Mouse (Mus musculus): ENCODE data around the gene Txlnb. TPM values are rescaled to one million over a fixed set of nuclear protein-coding genes. Genes with fewer than 3 reads are reported as not detected.

Txlnb gene
- 1.8 and 2.0 TPM in 2 replicates for total RNA-seq (2012; rRNA removed)

- H3K36me3 ChIP-seq (ENCODE audit: control insufficient read depth, insufficient read depth, low read length, poor library complexity, severe bottlenecking) = no peaks in the 10 kb centered on the region
- TF ChIP-seq MAFK (IDR thresholded peaks at IDR 0.05; ENCODE audit: insufficient read depth, low read depth, low read length) (peak; percentile 65), ZC3H11A (IDR thresholded peaks at IDR 0.05; ENCODE audit: borderline replicate concordance, low read depth, low read length) (no peak), HCFC1 (IDR thresholded peaks at IDR 0.05; ENCODE audit: borderline replicate concordance, insufficient read depth, low read length) (no peak), ZNF384 (IDR thresholded peaks at IDR 0.05; ENCODE audit: low read depth, low read length) (no peak), CHD2 (IDR thresholded peaks at IDR 0.05; ENCODE audit: low read depth, low read length) (no peak; the same call in 1 of the 2 replicates)
- H3K9me3 ChIP-seq (ENCODE audit: control insufficient read depth, insufficient read depth, low read depth, low read length) = no peaks in the 10 kb centered on the region
- in situ Hi-C loops (cut with MboI; ENCODE audit: low sequenced_read_pairs in 2 of 2, unreplicated experiment in 2 of 2) = no loop called here
- H3K9ac ChIP-seq (ENCODE audit: insufficient read depth, low read depth, low read length, poor library complexity, severe bottlenecking) = no peak within 1 kb of the TSS
- peak within 1 kb of the TSS in 1 of 2 experiments; percentile 40; a peak in 1 of 4 replicates for H3K4me3 ChIP-seq (ENCODE audit: insufficient read depth in 1 of 2, low read depth in 1 of 2, low read length in 2 of 2, poor library complexity in 1 of 2, severe bottlenecking in 1 of 2)
- DNase-seq (ENCODE audit: low read depth, low spot score) = peak; percentile 45
- peaks cover 4 to 5% of the 10 kb centered on the region in 2 experiments; a peak in 2 of 4 replicates for H3K4me1 ChIP-seq (ENCODE audit: control insufficient read depth in 2 of 2, insufficient read depth in 2 of 2, low read length in 2 of 2, poor library complexity in 1 of 2)
- H3K27ac ChIP-seq (ENCODE audit: insufficient read depth, low read depth, low read length, poor library complexity, severe bottlenecking) = peak within 1 kb of the TSS; percentile 48; the same call in 1 of the 2 replicates
Observed at GRCm38 (mm10) chr10:17795767-17796631, at the start of gene Txlnb. Txlnb (plus strand) TSS chr10:17796226.

- DNase-seq (ENCODE audit: low read depth, low spot score) = no peak
- TF ChIP-seq CHD2 (IDR thresholded peaks at IDR 0.05; ENCODE audit: low read depth, low read length) (no peak), HCFC1 (IDR thresholded peaks at IDR 0.05; ENCODE audit: borderline replicate concordance, insufficient read depth, low read length) (no peak), ZNF384 (IDR thresholded peaks at IDR 0.05; ENCODE audit: low read depth, low read length) (no peak), ZC3H11A (IDR thresholded peaks at IDR 0.05; ENCODE audit: borderline replicate concordance, low read depth, low read length) (no peak), MAFK (IDR thresholded peaks at IDR 0.05; ENCODE audit: insufficient read depth, low read depth, low read length) (no peak)
- Histone ChIP-seq H3K9me3 (ENCODE audit: control insufficient read depth, insufficient read depth, low read depth, low read length) (no peaks in the 10 kb centered on the region), H3K27ac (ENCODE audit: insufficient read depth, low read depth, low read length, poor library complexity, severe bottlenecking) (no peak overlapping the region), H3K9ac (ENCODE audit: insufficient read depth, low read depth, low read length, poor library complexity, severe bottlenecking) (no peak overlapping the region), H3K4me3 (ENCODE audit: insufficient read depth in 1 of 2, low read depth in 1 of 2, low read length in 2 of 2, poor library complexity in 1 of 2, severe bottlenecking in 1 of 2) (no peak overlapping the region), H3K4me1 (ENCODE audit: control insufficient read depth in 2 of 2, insufficient read depth in 2 of 2, low read length in 2 of 2, poor library complexity in 1 of 2) (no peaks in the 10 kb centered on the region), H3K36me3 (ENCODE audit: control insufficient read depth, insufficient read depth, low read length, poor library complexity, severe bottlenecking) (no peaks in the 10 kb centered on the region)
- in situ Hi-C loops (cut with MboI; ENCODE audit: low sequenced_read_pairs in 2 of 2, unreplicated experiment in 2 of 2) = no loop called here
Observed at GRCm38 (mm10) chr10:17752478-17752877, 43.5 kb upstream of the Txlnb start.

GRCm38 (mm10) chr10:17759772-17760171, 36.3 kb upstream of the Txlnb start:
- no peak overlapping the region for H3K4me3 ChIP-seq (ENCODE audit: insufficient read depth in 1 of 2, low read depth in 1 of 2, low read length in 2 of 2, poor library complexity in 1 of 2, severe bottlenecking in 1 of 2)
- no peak for DNase-seq (ENCODE audit: low read depth, low spot score)
- H3K4me1 ChIP-seq (ENCODE audit: control insufficient read depth in 2 of 2, insufficient read depth in 2 of 2, low read length in 2 of 2, poor library complexity in 1 of 2) = no peaks in the 10 kb centered on the region
- in situ Hi-C loops (cut with MboI; ENCODE audit: low sequenced_read_pairs in 2 of 2, unreplicated experiment in 2 of 2) = no loop called here
- no peaks in the 10 kb centered on the region for H3K36me3 ChIP-seq (ENCODE audit: control insufficient read depth, insufficient read depth, low read length, poor library complexity, severe bottlenecking)
- no peaks in the 10 kb centered on the region for H3K9me3 ChIP-seq (ENCODE audit: control insufficient read depth, insufficient read depth, low read depth, low read length)
- H3K27ac ChIP-seq (ENCODE audit: insufficient read depth, low read depth, low read length, poor library complexity, severe bottlenecking) = no peak overlapping the region
- no peak overlapping the region for H3K9ac ChIP-seq (ENCODE audit: insufficient read depth, low read depth, low read length, poor library complexity, severe bottlenecking)
- TF ChIP-seq CHD2 (IDR thresholded peaks at IDR 0.05; ENCODE audit: low read depth, low read length) (no peak), ZC3H11A (IDR thresholded peaks at IDR 0.05; ENCODE audit: borderline replicate concordance, low read depth, low read length) (no peak), MAFK (IDR thresholded peaks at IDR 0.05; ENCODE audit: insufficient read depth, low read depth, low read length) (no peak), ZNF384 (IDR thresholded peaks at IDR 0.05; ENCODE audit: low read depth, low read length) (no peak), HCFC1 (IDR thresholded peaks at IDR 0.05; ENCODE audit: borderline replicate concordance, insufficient read depth, low read length) (no peak)

- Histone ChIP-seq H3K27ac (ENCODE audit: insufficient read depth, low read depth, low read length, poor library complexity, severe bottlenecking) (no peak overlapping the region), H3K4me1 (ENCODE audit: control insufficient read depth in 2 of 2, insufficient read depth in 2 of 2, low read length in 2 of 2, poor library complexity in 1 of 2) (no peaks in the 10 kb centered on the region), H3K9me3 (ENCODE audit: control insufficient read depth, insufficient read depth, low read depth, low read length) (no peaks in the 10 kb centered on the region), H3K9ac (ENCODE audit: insufficient read depth, low read depth, low read length, poor library complexity, severe bottlenecking) (no peak overlapping the region), H3K36me3 (ENCODE audit: control insufficient read depth, insufficient read depth, low read length, poor library complexity, severe bottlenecking) (no peaks in the 10 kb centered on the region), H3K4me3 (ENCODE audit: insufficient read depth in 1 of 2, low read depth in 1 of 2, low read length in 2 of 2, poor library complexity in 1 of 2, severe bottlenecking in 1 of 2) (no peak overlapping the region)
- in situ Hi-C loops (cut with MboI; ENCODE audit: low sequenced_read_pairs in 2 of 2, unreplicated experiment in 2 of 2) = no loop called here
- TF ChIP-seq ZC3H11A (IDR thresholded peaks at IDR 0.05; ENCODE audit: borderline replicate concordance, low read depth, low read length) (peak; percentile 29; the same call in 1 of the 2 replicates), ZNF384 (IDR thresholded peaks at IDR 0.05; ENCODE audit: low read depth, low read length) (no peak)
- peak; percentile 12 for DNase-seq (ENCODE audit: low read depth, low spot score)
Observed at GRCm38 (mm10) chr10:17760750-17761613, 35.0 kb upstream of the Txlnb start.

Measured in ES-E14 (cell line).